Mouse (Mus musculus) cortical plate, adult 2 months (tissue): Measurements from ENCODE around the gene Ablim1.

Experiments
- CTCF ChIP-seq: fragments of 200-500 bp; IDR thresholded peaks from 2 replicates; pipeline ENCODE4 v1.5.1; 2011; ENCODE audit warnings: mild to moderate bottlenecking, control low read depth, low read length; ENCODE audit not compliant: insufficient read depth; ENCODE audit errors: extremely low read depth
- POLR2A ChIP-seq: fragments of 200-500 bp; IDR thresholded peaks from 2 replicates; pipeline ENCODE4 v1.6.1; 2011; ENCODE audit warnings: mild to moderate bottlenecking, low read length, control low read depth; ENCODE audit not compliant: insufficient read depth; ENCODE audit errors: extremely low read depth

DNA sequence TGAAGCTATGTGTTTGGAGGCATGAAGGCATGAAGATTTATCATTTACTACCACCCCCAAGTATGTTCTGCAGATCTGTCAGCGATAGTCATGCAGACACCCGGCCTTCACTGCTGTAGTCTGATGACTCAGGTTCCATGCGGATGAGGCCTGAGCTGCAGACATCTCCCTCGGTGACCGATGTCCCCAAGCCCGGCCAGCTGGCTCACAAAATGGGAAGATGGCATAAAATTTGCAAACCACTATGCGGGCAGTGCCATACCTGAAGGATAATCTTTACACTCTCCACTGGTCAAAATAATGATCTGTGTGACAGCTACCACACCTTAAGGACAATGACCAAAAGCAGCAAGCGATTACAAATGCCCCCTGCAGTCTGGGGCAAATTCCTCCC is 113.6 kb downstream of the Ablim1 start:
- TF ChIP-seq CTCF: no peak
- TF ChIP-seq POLR2A: no peak
